Mouse (Mus musculus) hindbrain, embryonic 10.5 days (tissue): ENCODE measurements around the gene Efhd2. TPM values are rescaled to one million over a fixed set of nuclear protein-coding genes. Genes with fewer than 3 reads are reported as not detected.

Source experiments
- DNase-seq: peaks from one replicate; pipeline ENCODE4 v3.0.0-alpha.2; 2017; ENCODE audit warnings: low spot score
- H3K27ac ChIP-seq: fragments of 300-500 bp; sonication (generic); 2 replicates; pipeline ENCODE4 v1.5.1; 2016; ENCODE audit warnings: mild to moderate bottlenecking, moderate library complexity
- H3K27me3 ChIP-seq: fragments of 300-500 bp; sonication (generic); 2 replicates; pipeline ENCODE4 v1.6.1; 2016; ENCODE audit warnings: mild to moderate bottlenecking; ENCODE audit not compliant: poor library complexity, insufficient read depth, severe bottlenecking
- H3K36me3 ChIP-seq: fragments of 300-500 bp; sonication (generic); 2 replicates; pipeline ENCODE4 v1.6.1; 2016; ENCODE audit warnings: mild to moderate bottlenecking, moderate library complexity
- H3K4me1 ChIP-seq: fragments of 300-500 bp; sonication (generic); replicated peaks from 2 replicates; pipeline ENCODE4 v1.6.1; 2016; ENCODE audit warnings: mild to moderate bottlenecking
- H3K4me3 ChIP-seq: fragments of 300-500 bp; sonication (generic); 2 replicates; pipeline ENCODE4 v1.5.1; 2016; ENCODE audit warnings: mild to moderate bottlenecking, moderate library complexity
- H3K9me3 ChIP-seq: fragments of 300-500 bp; sonication (generic); 2 replicates; pipeline ENCODE4 v1.6.1; 2016; ENCODE audit warnings: mild to moderate bottlenecking, moderate library complexity
- WGBS: fragments of 180-500 bp; shearing (Covaris S2); methylation state at CpG from one replicate; pipeline ENCODE4 v1.1.7; 2016; 5-methylcytosine and 5-hydroxymethylcytosine counted together
- polyA plus RNA-seq: library from polyadenylated mRNA; unstranded; fragments of >200 nt; fragmentation: Nextera tagmentation; extraction: Ambion mirVana; gene quantifications from 2 replicates; pipeline ENCODE4 v1.2.1, GENCODE M21; 2016

The Efhd2 gene
- polyA plus RNA-seq, 1 experiment from 2014 or later: 61.3 TPM

- H3K27me3 ChIP-seq: no peaks in the 10 kb centered on the region
- no peaks in the 10 kb centered on the region for H3K9me3 ChIP-seq
- 0 out of 2 replicates have a peak, but pooled peaks cover 2% of the 10 kb centered on the region for H3K4me1 ChIP-seq
- WGBS: 92% methylated on average over 2 of the region's 2 CpGs
- peaks cover 98% of the 10 kb centered on the region for H3K36me3 ChIP-seq
- H3K4me3 ChIP-seq: no peak overlapping the region
- no peak for DNase-seq
- no peak overlapping the region for H3K27ac ChIP-seq
Measured at GRCm38 (mm10) chr4:141810975-141811374, 63.7 kb downstream of the Efhd2 start.

- H3K36me3 ChIP-seq: peaks cover 99% of the 10 kb centered on the region
- H3K4me3 ChIP-seq: no peak overlapping the region
- H3K27ac ChIP-seq: no peak overlapping the region
- DNase-seq: peak; percentile 49
- 80% methylated on average over 8 of the region's 8 CpGs for WGBS
- no peaks in the 10 kb centered on the region for H3K4me1 ChIP-seq
- no peaks in the 10 kb centered on the region for H3K9me3 ChIP-seq
- H3K27me3 ChIP-seq: no peaks in the 10 kb centered on the region
Measured at GRCm38 (mm10) chr4:141809850-141810464, 64.8 kb downstream of the Efhd2 start.

Other genes starting within 250 kb of the Efhd2 start
- 5.0 and 5.4 TPM in 2 replicates for gene Plekhm2, start 210.0 kb downstream of the Efhd2 start, polyA plus RNA-seq
- 2.9 TPM in 1 of 2 replicates, not detected in the other for gene Rsc1a1, start 189.3 kb downstream of the Efhd2 start, polyA plus RNA-seq
- gene Ddi2, start 151.5 kb downstream of the Efhd2 start, polyA plus RNA-seq: 20.8 and 28.4 TPM in 2 replicates
- not detected in 2 replicates for gene Agmat, start 128.2 kb downstream of the Efhd2 start, polyA plus RNA-seq
- gene Dnajc16, start 84.0 kb downstream of the Efhd2 start, polyA plus RNA-seq: 4.5 and 5.5 TPM in 2 replicates
- 25.5 and 27.0 TPM in 2 replicates for gene Casp9, start 81.3 kb downstream of the Efhd2 start, polyA plus RNA-seq
- not detected in 2 replicates for gene Cela2a, start 48.8 kb downstream of the Efhd2 start, polyA plus RNA-seq
- not detected in 2 replicates for gene Ctrc, start 28.6 kb downstream of the Efhd2 start, polyA plus RNA-seq
- 2.3 and 4.1 TPM in 2 replicates for gene Fhad1, start 140.2 kb upstream of the Efhd2 start, polyA plus RNA-seq
- gene Tmem51, start 209.4 kb upstream of the Efhd2 start, polyA plus RNA-seq: 9.2 and 12.1 TPM in 2 replicates